Mouse (Mus musculus) intestine, embryonic 16.5 days (tissue): ENCODE data around the gene Pax4. TPM values are rescaled to one million over a fixed set of nuclear protein-coding genes. Genes with fewer than 3 reads are reported as not detected.

Experiments used
- ATAC-seq: fragments of 200-750 bp; cut with Nextera tagmentation; 2 replicates; pipeline ENCODE4 v1.8.0; 2017; ENCODE audit warnings: moderate TSS enrichment, moderate library complexity
- H3K27ac ChIP-seq: fragments of 300-500 bp; sonication (generic); 2 replicates; pipeline ENCODE4 v1.5.1; 2014; ENCODE audit warnings: mild to moderate bottlenecking, low read length
- H3K27me3 ChIP-seq: fragments of 300-500 bp; sonication (generic); replicated peaks from 2 replicates; pipeline ENCODE4 v1.6.1; 2014; ENCODE audit warnings: low read length, control low read depth, mixed read lengths; ENCODE audit not compliant: control insufficient read depth, insufficient read depth
- H3K36me3 ChIP-seq: fragments of 300-500 bp; sonication (generic); 2 replicates; pipeline ENCODE4 v1.6.1; 2014; ENCODE audit warnings: low read length, control low read depth; ENCODE audit not compliant: control insufficient read depth, insufficient read depth
- H3K4me1 ChIP-seq: fragments of 300-500 bp; sonication (generic); 2 replicates; pipeline ENCODE4 v1.6.1; 2014; ENCODE audit warnings: low read length, control low read depth, mixed read lengths; ENCODE audit not compliant: control insufficient read depth, insufficient read depth
- H3K4me2 ChIP-seq: fragments of 300-500 bp; sonication (generic); 2 replicates; pipeline ENCODE4 v1.6.1; 2014; ENCODE audit warnings: low read depth, low read length, control low read depth
- H3K4me3 ChIP-seq: fragments of 300-500 bp; sonication (generic); 2 replicates; pipeline ENCODE4 v1.5.1; 2014; ENCODE audit warnings: mild to moderate bottlenecking, low read length
- H3K9ac ChIP-seq: fragments of 300-500 bp; sonication (generic); 2 replicates; pipeline ENCODE4 v1.6.1; 2014; ENCODE audit warnings: low read depth, low read length
- H3K9me3 ChIP-seq: fragments of 300-500 bp; sonication (generic); 2 replicates; pipeline ENCODE4 v1.6.1; 2016; ENCODE audit warnings: low read length, control low read depth; ENCODE audit not compliant: control insufficient read depth
- WGBS: fragments of 180-500 bp; shearing (Covaris S2); extraction: QIAGEN DNeasy Blood & Tissue Kit; methylation state at CpG from one replicate; pipeline ENCODE4 v1.1.7; 2014; 5-methylcytosine and 5-hydroxymethylcytosine counted together
- polyA plus RNA-seq: library from polyadenylated mRNA; unstranded; fragments of >200 nt; fragmentation: Nextera tagmentation; extraction: Ambion mirVana; gene quantifications from 2 replicates; pipeline ENCODE4 v1.2.1, GENCODE M21; 2015

The Pax4 gene
- polyA plus RNA-seq, 1 experiment from 2014 or later, result 1.8 TPM

GRCm38 (mm10) chr6:28425019-28425418 is 24.1 kb downstream of the Pax4 start:
- Histone ChIP-seq H3K9me3 (no peaks in the 10 kb centered on the region), H3K27ac (no peak overlapping the region), H3K4me2 (no peak overlapping the region), H3K4me3 (no peak overlapping the region), H3K4me1 (peaks cover 23% of the 10 kb centered on the region), H3K36me3 (peaks cover 5% of the 10 kb centered on the region; the same call in 1 of the 2 replicates), H3K27me3 (no peaks in the 10 kb centered on the region), H3K9ac (peak overlapping the region; percentile 33; the same call in 1 of the 2 replicates)
- WGBS, result 75% methylated on average over 6 of the region's 6 CpGs
- ATAC-seq, result no peak

- Histone ChIP-seq H3K36me3 (peaks cover 5% of the 10 kb centered on the region; the same call in 1 of the 2 replicates), H3K9me3 (no peaks in the 10 kb centered on the region), H3K4me3 (peak overlapping the region; percentile 95), H3K4me1 (peaks cover 29% of the 10 kb centered on the region), H3K4me2 (peak overlapping the region; percentile 75), H3K9ac (peak overlapping the region; percentile 98), H3K27me3 (no peaks in the 10 kb centered on the region), H3K27ac (peak overlapping the region; percentile 66)
- peak; percentile 41 for ATAC-seq
- WGBS, result 7% methylated on average over 44 of the region's 46 CpGs
Observed at GRCm38 (mm10) chr6:28423767-28424695, 25.1 kb downstream of the Pax4 start.

GRCm38 (mm10) chr6:28423313-28423712 is 25.8 kb downstream of the Pax4 start, which contains the start of gene Arf5:
Gene Arf5 (plus strand): TSS chr6:28423560.
- WGBS, result under 1% methylated on average over 39 of the region's 42 CpGs
- Histone ChIP-seq H3K9ac (peak within 1 kb of the TSS; percentile 98), H3K4me3 (peak within 1 kb of the TSS; percentile 95), H3K9me3 (no peaks in the 10 kb centered on the region), H3K27ac (peak within 1 kb of the TSS; percentile 66), H3K4me1 (peaks cover 29% of the 10 kb centered on the region), H3K27me3 (no peaks in the 10 kb centered on the region), H3K4me2 (peak within 1 kb of the TSS; percentile 75), H3K36me3 (peaks cover 5% of the 10 kb centered on the region; the same call in 1 of the 2 replicates)
- ATAC-seq, result peak; percentile 61

GRCm38 (mm10) chr6:28422651-28423290 is 26.4 kb downstream of the Pax4 start:
- Histone ChIP-seq H3K27me3 (no peaks in the 10 kb centered on the region), H3K4me3 (peak overlapping the region; percentile 95), H3K4me2 (peak overlapping the region; percentile 46), H3K27ac (no peak overlapping the region), H3K4me1 (peaks cover 29% of the 10 kb centered on the region), H3K36me3 (peaks cover 11% of the 10 kb centered on the region; the same call in 1 of the 2 replicates), H3K9me3 (no peaks in the 10 kb centered on the region), H3K9ac (0 out of 2 replicates have a peak overlapping the region, but pooled peaks have one; percentile 37)
- 67% methylated on average over 15 of the region's 15 CpGs for WGBS
- ATAC-seq, result no peak

- ATAC-seq, result peak; percentile 93
- H3K4me1 ChIP-seq, result peaks cover 29% of the 10 kb centered on the region
Observed at GRCm38 (mm10) chr6:28421469-28422000, 27.6 kb downstream of the Pax4 start.

GRCm38 (mm10) chr6:28420865-28421264 is 28.3 kb downstream of the Pax4 start:
- Histone ChIP-seq H3K9ac (peak overlapping the region; percentile 86), H3K4me3 (peak overlapping the region; percentile 88), H3K4me2 (peak overlapping the region; percentile 93), H3K27me3 (no peaks in the 10 kb centered on the region), H3K27ac (peak overlapping the region; percentile 81), H3K36me3 (peaks cover 10% of the 10 kb centered on the region; the same call in 1 of the 2 replicates), H3K4me1 (peaks cover 29% of the 10 kb centered on the region), H3K9me3 (no peaks in the 10 kb centered on the region)
- ATAC-seq, result no peak
- whole genome bisulfite sequencing, result 17% methylated on average over 13 of the region's 13 CpGs

More at GRCm38 (mm10) chr6:28421469-28422000, 27.6 kb downstream of the Pax4 start:
- peak overlapping the region; percentile 81 for H3K27ac ChIP-seq
- no peaks in the 10 kb centered on the region for H3K27me3 ChIP-seq
- no peaks in the 10 kb centered on the region for H3K9me3 ChIP-seq
- H3K9ac ChIP-seq, result peak overlapping the region; percentile 86
- peaks cover 11% of the 10 kb centered on the region; the same call in 1 of the 2 replicates for H3K36me3 ChIP-seq
- peak overlapping the region; percentile 93 for H3K4me2 ChIP-seq
- WGBS, result under 1% methylated on average over 27 of the region's 27 CpGs
- peak overlapping the region; percentile 88 for H3K4me3 ChIP-seq

- Histone ChIP-seq H3K9ac (peak overlapping the region; percentile 86), H3K4me3 (peak overlapping the region; percentile 88), H3K36me3 (0 out of 2 replicates have a peak, but pooled peaks cover 9% of the 10 kb centered on the region), H3K27ac (no peak overlapping the region), H3K9me3 (no peaks in the 10 kb centered on the region), H3K4me2 (peak overlapping the region; percentile 93), H3K27me3 (no peaks in the 10 kb centered on the region), H3K4me1 (peaks cover 29% of the 10 kb centered on the region)
- ATAC-seq, result no peak
- 75% methylated on average over 17 of the region's 17 CpGs for WGBS
Observed at GRCm38 (mm10) chr6:28420361-28420760, 28.8 kb downstream of the Pax4 start.

- H3K36me3 ChIP-seq, result 0 out of 2 replicates have a peak, but pooled peaks cover 12% of the 10 kb centered on the region
- 74% methylated on average over 2 of the region's 2 CpGs for WGBS
- H3K4me2 ChIP-seq, result peak overlapping the region; percentile 93; the same call in 1 of the 2 replicates
- H3K4me3 ChIP-seq, result no peak overlapping the region
- H3K9me3 ChIP-seq, result no peaks in the 10 kb centered on the region
- no peak overlapping the region for H3K9ac ChIP-seq
- H3K4me1 ChIP-seq, result peaks cover 25% of the 10 kb centered on the region
- no peaks in the 10 kb centered on the region for H3K27me3 ChIP-seq
- no peak for ATAC-seq
- H3K27ac ChIP-seq, result no peak overlapping the region
Observed at GRCm38 (mm10) chr6:28419673-28420072, 29.5 kb downstream of the Pax4 start.

GRCm38 (mm10) chr6:28418449-28418848 is 30.7 kb downstream of the Pax4 start:
- H3K9ac ChIP-seq, result no peak overlapping the region
- H3K27ac ChIP-seq, result no peak overlapping the region
- no peaks in the 10 kb centered on the region for H3K9me3 ChIP-seq
- H3K4me2 ChIP-seq, result no peak overlapping the region
- 0 out of 2 replicates have a peak, but pooled peaks cover 12% of the 10 kb centered on the region for H3K36me3 ChIP-seq
- ATAC-seq, result no peak
- H3K4me1 ChIP-seq, result peaks cover 22% of the 10 kb centered on the region
- 83% methylated on average over 14 of the region's 14 CpGs for WGBS
- no peaks in the 10 kb centered on the region for H3K27me3 ChIP-seq
- no peak overlapping the region for H3K4me3 ChIP-seq
